Mouse (Mus musculus) midbrain, embryonic 16.5 days (tissue): Measurements from ENCODE around the gene 4930402F06Rik. TPM values are rescaled to one million over a fixed set of nuclear protein-coding genes. Genes with fewer than 3 reads are reported as not detected.

Experiments
- ATAC-seq: fragments of 200-750 bp; cut with Nextera tagmentation; 2 replicates; pipeline ENCODE4 v1.8.0; 2017; ENCODE audit warnings: moderate TSS enrichment
- H3K27ac ChIP-seq: fragments of 300-500 bp; sonication (generic); 2 replicates; pipeline ENCODE4 v1.5.1; 2014; ENCODE audit warnings: mild to moderate bottlenecking, low read length, mixed read lengths
- H3K27me3 ChIP-seq: fragments of 300-500 bp; sonication (generic); 2 replicates; pipeline ENCODE4 v1.6.1; 2014; ENCODE audit warnings: low read depth, low read length, mixed read lengths; ENCODE audit not compliant: control insufficient read depth, insufficient read depth
- H3K36me3 ChIP-seq: fragments of 300-500 bp; sonication (generic); 2 replicates; pipeline ENCODE4 v1.6.1; 2014; ENCODE audit warnings: mild to moderate bottlenecking, low read length, moderate library complexity, mixed read lengths; ENCODE audit not compliant: control insufficient read depth, insufficient read depth
- H3K4me1 ChIP-seq: fragments of 300-500 bp; sonication (generic); 2 replicates; pipeline ENCODE4 v1.6.1; 2014; ENCODE audit warnings: mild to moderate bottlenecking, low read length, mixed read lengths; ENCODE audit not compliant: control insufficient read depth, insufficient read depth
- H3K4me2 ChIP-seq: fragments of 300-500 bp; sonication (generic); 2 replicates; pipeline ENCODE4 v1.6.1; 2014; ENCODE audit warnings: mild to moderate bottlenecking, low read length, mixed read lengths
- H3K4me3 ChIP-seq: fragments of 300-500 bp; sonication (generic); 2 replicates; pipeline ENCODE4 v1.5.1; 2014; ENCODE audit warnings: low read depth, mild to moderate bottlenecking, low read length, moderate library complexity, mixed read lengths
- H3K9ac ChIP-seq: fragments of 300-500 bp; sonication (generic); 2 replicates; pipeline ENCODE4 v1.6.1; 2014; ENCODE audit warnings: low read depth, low read length, mixed read lengths
- H3K9me3 ChIP-seq: fragments of 300-500 bp; sonication (generic); replicated peaks from 2 replicates; pipeline ENCODE4 v1.6.1; 2014; ENCODE audit warnings: mild to moderate bottlenecking, low read length, mixed read lengths; ENCODE audit not compliant: control insufficient read depth, poor library complexity, severe bottlenecking
- WGBS: fragments of 180-500 bp; shearing (Covaris S2); extraction: QIAGEN DNeasy Blood & Tissue Kit; methylation state at CpG from one replicate; pipeline ENCODE4 v1.1.7; 2014; 5-methylcytosine and 5-hydroxymethylcytosine counted together
- polyA plus RNA-seq: library from polyadenylated mRNA; unstranded; fragments of >200 nt; fragmentation: Nextera tagmentation; extraction: Ambion mirVana; gene quantifications from 2 replicates; pipeline ENCODE4 v1.2.1, GENCODE M21; 2015

The 4930402F06Rik gene
- polyA plus RNA-seq = not detected in 2 replicates

- H3K27me3 ChIP-seq = no peaks in the 10 kb centered on the region
- H3K27ac ChIP-seq = no peak within 1 kb of the TSS
- no peak within 1 kb of the TSS for H3K4me3 ChIP-seq
- H3K4me2 ChIP-seq = no peak within 1 kb of the TSS
- H3K4me1 ChIP-seq = no peaks in the 10 kb centered on the region
- WGBS = 53% methylated on average over 5 of the region's 5 CpGs
- peak; percentile 62; the same call in 1 of the 2 replicates for ATAC-seq
- H3K36me3 ChIP-seq = no peaks in the 10 kb centered on the region
- H3K9ac ChIP-seq = no peak within 1 kb of the TSS
- H3K9me3 ChIP-seq = no peaks in the 10 kb centered on the region
Measured at GRCm38 (mm10) chr2:35397096-35397495, at the start of gene 4930402F06Rik. Gene 4930402F06Rik, minus strand, starts transcription at chr2:35397175.

GRCm38 (mm10) chr2:35446300-35446699, 49.3 kb upstream of the 4930402F06Rik start:
- no peak overlapping the region for H3K27ac ChIP-seq
- no peaks in the 10 kb centered on the region for H3K27me3 ChIP-seq
- no peak overlapping the region for H3K4me3 ChIP-seq
- H3K9ac ChIP-seq = no peak overlapping the region
- H3K9me3 ChIP-seq = no peaks in the 10 kb centered on the region
- WGBS = 86% methylated on average over 5 of the region's 5 CpGs
- ATAC-seq = no peak
- no peaks in the 10 kb centered on the region for H3K36me3 ChIP-seq
- no peaks in the 10 kb centered on the region for H3K4me1 ChIP-seq
- H3K4me2 ChIP-seq = no peak overlapping the region

GRCm38 (mm10) chr2:35445610-35446009, 48.6 kb upstream of the 4930402F06Rik start:
- H3K27me3 ChIP-seq = no peaks in the 10 kb centered on the region
- H3K4me3 ChIP-seq = no peak overlapping the region
- no peaks in the 10 kb centered on the region for H3K36me3 ChIP-seq
- WGBS = 76% methylated on average over 7 of the region's 7 CpGs
- no peak for ATAC-seq
- no peaks in the 10 kb centered on the region for H3K9me3 ChIP-seq
- no peak overlapping the region for H3K4me2 ChIP-seq
- H3K4me1 ChIP-seq = no peaks in the 10 kb centered on the region
- no peak overlapping the region for H3K27ac ChIP-seq
- no peak overlapping the region for H3K9ac ChIP-seq

DNA sequence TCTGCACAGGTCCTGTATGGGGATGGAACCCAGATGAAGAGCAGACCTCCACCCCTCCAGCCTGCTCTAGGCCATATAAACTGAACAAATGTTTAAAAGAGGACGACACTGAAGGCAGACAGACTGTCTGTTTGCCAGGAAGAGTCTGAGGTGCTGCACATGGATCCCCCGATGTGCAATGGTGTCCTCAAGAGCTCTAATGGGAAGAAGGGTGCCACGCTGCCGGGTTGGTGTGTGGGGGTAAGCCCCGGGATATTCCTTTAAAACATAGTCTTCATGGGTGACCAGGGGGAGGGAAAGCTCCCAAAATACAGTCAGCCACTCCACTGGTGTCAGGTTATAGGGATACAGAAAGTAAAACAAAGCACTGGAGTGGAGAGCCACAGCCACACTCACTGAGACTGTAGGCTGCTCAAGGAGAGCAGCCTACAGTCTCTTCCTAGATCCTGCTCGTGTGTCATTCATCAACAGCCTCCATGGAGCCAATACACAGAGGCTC, 47.8 kb upstream of the 4930402F06Rik start:
- Histone ChIP-seq H3K27me3 (no peaks in the 10 kb centered on the region), H3K36me3 (no peaks in the 10 kb centered on the region), H3K27ac (no peak overlapping the region), H3K4me3 (no peak overlapping the region), H3K9me3 (no peaks in the 10 kb centered on the region), H3K9ac (no peak overlapping the region), H3K4me2 (no peak overlapping the region), H3K4me1 (no peaks in the 10 kb centered on the region)
- ATAC-seq = no peak
- WGBS = 82% methylated on average over 6 of the region's 6 CpGs

- H3K36me3 ChIP-seq = no peaks in the 10 kb centered on the region
- H3K27me3 ChIP-seq = no peaks in the 10 kb centered on the region
- no peak for ATAC-seq
- no peak overlapping the region for H3K27ac ChIP-seq
- WGBS = 74% methylated on average over 16 of the region's 16 CpGs
- no peaks in the 10 kb centered on the region for H3K4me1 ChIP-seq
- no peak overlapping the region for H3K4me3 ChIP-seq
- H3K4me2 ChIP-seq = no peak overlapping the region
- H3K9ac ChIP-seq = no peak overlapping the region
- H3K9me3 ChIP-seq = no peaks in the 10 kb centered on the region
Measured at GRCm38 (mm10) chr2:35443981-35444763, 47.2 kb upstream of the 4930402F06Rik start.

DNA sequence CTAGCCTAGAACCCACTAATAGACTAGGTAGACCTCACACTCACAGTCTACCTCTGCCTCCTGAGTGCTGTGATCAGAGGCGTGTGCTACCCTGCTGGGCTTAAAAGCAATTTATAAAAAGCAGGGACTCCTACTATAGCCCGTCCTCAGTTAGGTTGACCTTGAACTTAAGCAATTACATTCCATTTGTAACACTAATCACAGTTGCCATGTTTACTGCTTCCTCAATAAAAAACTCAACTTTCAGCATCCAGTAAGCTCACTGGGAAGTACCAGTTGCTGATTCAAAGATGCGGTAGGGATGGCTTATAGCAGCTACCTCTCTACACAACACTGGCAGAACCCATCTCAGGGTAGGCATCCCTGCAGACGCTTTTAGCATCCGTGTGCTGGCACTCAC, 46.4 kb upstream of the 4930402F06Rik start:
- 81% methylated on average over 5 of the region's 5 CpGs for WGBS
- H3K4me1 ChIP-seq = no peaks in the 10 kb centered on the region
- no peaks in the 10 kb centered on the region for H3K9me3 ChIP-seq
- H3K36me3 ChIP-seq = no peaks in the 10 kb centered on the region
- H3K27ac ChIP-seq = no peak overlapping the region
- no peak overlapping the region for H3K4me2 ChIP-seq
- no peak overlapping the region for H3K4me3 ChIP-seq
- no peak overlapping the region for H3K9ac ChIP-seq
- no peaks in the 10 kb centered on the region for H3K27me3 ChIP-seq
- ATAC-seq = no peak

DNA sequence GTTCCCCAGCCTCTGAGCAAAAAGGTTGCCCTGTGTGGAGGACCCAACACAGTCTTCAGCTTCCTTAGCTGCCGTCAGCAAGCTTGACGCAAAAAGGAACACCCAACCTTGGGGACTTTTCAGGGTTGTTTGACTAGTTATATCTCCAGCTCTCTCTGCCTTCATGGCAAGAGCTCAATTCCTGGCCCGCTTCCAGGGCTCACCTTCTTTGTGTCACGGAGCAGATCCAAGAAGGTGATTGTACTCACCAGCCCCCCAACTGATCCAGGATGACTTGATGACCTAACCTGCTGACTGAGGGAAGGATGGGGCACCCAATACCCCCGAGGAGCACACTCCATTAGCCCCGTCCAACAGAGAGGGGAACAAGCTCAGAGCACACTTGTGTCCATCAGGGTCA, 45.1 kb upstream of the 4930402F06Rik start:
- Histone ChIP-seq H3K36me3 (no peaks in the 10 kb centered on the region), H3K27me3 (no peaks in the 10 kb centered on the region), H3K9me3 (no peaks in the 10 kb centered on the region), H3K9ac (no peak overlapping the region), H3K4me2 (no peak overlapping the region), H3K4me1 (no peaks in the 10 kb centered on the region), H3K27ac (no peak overlapping the region), H3K4me3 (no peak overlapping the region)
- 92% methylated on average over 6 of the region's 6 CpGs for WGBS
- ATAC-seq = no peak

GRCm38 (mm10) chr2:35441419-35441818, 44.4 kb upstream of the 4930402F06Rik start:
- ATAC-seq = no peak
- H3K27me3 ChIP-seq = no peaks in the 10 kb centered on the region
- no peaks in the 10 kb centered on the region for H3K4me1 ChIP-seq
- no peak overlapping the region for H3K4me2 ChIP-seq
- no peak overlapping the region for H3K9ac ChIP-seq
- no peak overlapping the region for H3K27ac ChIP-seq
- no peaks in the 10 kb centered on the region for H3K9me3 ChIP-seq
- 90% methylated on average over 6 of the region's 6 CpGs for WGBS
- H3K4me3 ChIP-seq = no peak overlapping the region
- H3K36me3 ChIP-seq = no peaks in the 10 kb centered on the region

GRCm38 (mm10) chr2:35440480-35440879, 43.5 kb upstream of the 4930402F06Rik start:
- Histone ChIP-seq H3K4me2 (no peak overlapping the region), H3K9ac (no peak overlapping the region), H3K27ac (no peak overlapping the region), H3K4me1 (no peaks in the 10 kb centered on the region), H3K36me3 (no peaks in the 10 kb centered on the region), H3K27me3 (no peaks in the 10 kb centered on the region), H3K4me3 (no peak overlapping the region), H3K9me3 (no peaks in the 10 kb centered on the region)
- 89% methylated on average over 3 of the region's 3 CpGs for WGBS
- ATAC-seq = no peak
